Mouse (Mus musculus): ENCODE results near the gene Sema6b. TPM values are rescaled to one million over a fixed set of nuclear protein-coding genes. Genes with fewer than 3 reads are reported as not detected.

Gene Sema6b
- total RNA-seq (2023) = 0.15 TPM

DNA sequence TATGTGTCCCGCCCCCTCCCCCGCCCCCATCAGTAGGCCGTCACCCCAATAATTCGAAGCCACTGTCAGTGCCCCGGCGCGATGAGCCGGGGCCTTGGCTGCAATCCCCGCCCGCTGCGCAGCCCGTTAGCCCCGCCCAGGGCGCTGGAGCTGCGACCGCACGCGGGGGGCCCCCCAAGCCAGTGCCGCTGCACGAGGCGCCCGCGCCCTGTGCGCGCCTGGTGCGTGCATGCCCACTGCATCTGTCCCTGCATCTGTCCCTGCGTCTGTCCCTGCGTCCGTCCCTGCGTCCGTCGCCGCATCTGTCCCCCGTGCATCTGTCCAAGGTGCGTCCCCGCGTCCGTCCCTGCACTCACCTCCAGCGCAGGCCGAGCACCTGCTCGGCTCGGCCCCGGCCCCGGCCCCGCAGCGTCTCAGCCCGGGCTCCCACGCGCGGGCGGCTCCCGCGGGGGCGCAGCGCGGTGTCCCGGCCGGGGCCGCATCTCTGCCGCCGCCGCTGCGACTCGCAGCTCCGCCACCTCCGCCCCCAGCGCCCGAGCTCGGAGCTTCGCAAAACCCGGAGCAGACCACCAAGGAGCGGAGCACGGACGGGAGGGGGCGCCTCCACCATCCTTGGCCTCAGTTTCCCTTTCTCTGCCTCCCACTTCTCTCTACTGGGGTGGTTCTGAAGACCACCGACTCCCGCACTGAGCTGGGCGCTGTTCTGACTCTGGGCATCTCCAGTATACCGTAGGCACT is at the start of gene Sema6b:
Gene Sema6b, minus strand, starts transcription at position 486 of the 738 bp plus-strand sequence.

DNA sequence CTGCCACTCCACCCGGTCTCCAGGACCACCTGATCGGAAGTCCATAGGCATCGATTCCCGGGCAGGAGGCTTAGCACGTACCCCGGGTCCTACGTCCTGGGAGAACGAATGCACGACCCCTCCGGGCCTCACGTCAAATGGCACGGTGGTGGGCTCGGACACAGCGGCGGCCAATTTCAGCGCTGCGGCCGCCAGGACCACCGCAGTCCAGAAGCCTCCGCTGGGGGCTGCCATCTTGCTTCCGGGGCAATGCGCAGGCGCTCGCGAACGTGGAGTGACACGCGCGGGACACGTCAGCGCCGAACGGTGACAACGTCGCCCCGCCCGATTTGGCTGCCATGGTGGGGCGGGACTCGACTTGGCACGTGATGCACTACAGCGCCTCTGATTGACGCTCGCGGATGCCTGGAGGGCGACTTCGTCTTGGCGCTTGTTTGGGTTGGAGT is 43.5 kb upstream of the Sema6b start, which contains the start of gene Mydgf:
Gene Mydgf, minus strand, starts transcription at position 263 of the 446 bp plus-strand sequence.

DNA sequence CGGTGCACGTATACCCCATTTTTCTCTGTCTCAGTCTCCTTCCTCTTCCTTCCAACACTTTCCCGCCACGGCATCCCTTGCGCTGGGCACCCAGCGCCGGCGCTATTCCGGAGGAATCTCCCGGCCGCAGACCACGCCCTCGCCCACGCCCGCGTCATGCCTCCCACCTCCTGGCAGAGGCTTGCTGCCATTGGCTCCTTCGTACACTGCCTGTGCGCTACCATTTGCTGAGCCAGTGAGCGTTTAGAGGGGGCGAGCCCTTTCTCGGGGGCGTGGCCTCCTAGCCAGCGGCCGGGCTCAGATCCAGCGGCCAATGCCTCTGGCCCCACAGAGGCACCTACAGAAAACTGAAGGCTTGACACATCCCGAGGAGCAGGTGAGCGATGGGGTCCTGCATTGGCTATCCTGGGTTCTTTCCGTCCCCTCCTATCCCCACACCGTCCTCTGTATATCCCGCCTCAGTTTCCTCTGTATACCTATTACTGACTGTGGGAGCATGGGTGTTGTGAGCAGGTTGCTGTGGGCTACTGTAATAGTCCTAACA is 22.2 kb upstream of the Sema6b start, which contains the start of gene Tnfaip8l1:
Gene Tnfaip8l1, plus strand, starts transcription at position 247 of the 544 bp plus-strand sequence.

DNA sequence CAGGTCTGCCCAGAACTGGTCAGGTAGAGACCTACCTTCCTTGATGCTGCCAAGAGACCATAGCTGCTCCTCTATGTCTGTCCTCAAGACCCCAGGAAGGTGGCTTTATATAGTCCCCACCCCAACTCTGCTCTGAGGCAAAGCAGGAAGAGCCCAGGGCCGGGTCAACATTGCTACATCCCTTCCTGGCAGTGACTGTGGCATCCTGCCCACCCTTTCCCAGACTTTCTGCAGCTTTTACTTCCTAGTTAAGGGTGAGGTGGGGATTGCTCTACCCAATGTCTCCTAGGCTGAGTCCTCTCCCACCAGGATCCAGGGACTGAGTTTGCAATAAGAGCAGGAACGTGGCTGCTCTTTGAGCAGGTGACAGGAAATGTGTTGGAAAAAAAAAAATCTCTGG is 18.3 kb downstream of the Sema6b start, which contains the start of gene Lrg1:
Gene Lrg1, minus strand, starts transcription at position 176 of the 400 bp plus-strand sequence.

DNA sequence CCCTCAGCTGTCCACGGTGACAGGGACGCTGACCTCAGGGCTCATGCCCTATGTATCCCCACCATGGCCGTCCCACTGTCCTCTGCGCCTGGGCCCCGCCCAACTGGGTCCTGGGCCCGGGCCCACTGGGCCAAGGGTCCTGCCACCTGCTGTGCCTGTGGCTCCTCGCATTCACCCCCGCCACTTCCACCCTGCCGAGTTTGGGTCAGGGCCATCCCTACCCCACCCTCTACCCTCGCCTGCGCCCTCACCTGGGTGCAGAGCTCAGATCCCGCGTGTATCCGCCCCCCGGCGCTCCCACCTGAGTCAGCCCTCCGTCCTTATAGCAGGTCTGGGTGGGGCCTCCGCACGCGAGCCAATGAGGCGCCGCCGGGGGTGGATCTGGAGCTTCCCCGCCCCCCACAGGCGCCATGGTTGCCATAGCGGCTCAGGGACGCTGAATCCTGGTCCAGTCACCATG is 22.9 kb downstream of the Sema6b start, which contains the start of gene Plin5:
Gene Plin5, minus strand, starts transcription at position 346 of the 460 bp plus-strand sequence.

DNA sequence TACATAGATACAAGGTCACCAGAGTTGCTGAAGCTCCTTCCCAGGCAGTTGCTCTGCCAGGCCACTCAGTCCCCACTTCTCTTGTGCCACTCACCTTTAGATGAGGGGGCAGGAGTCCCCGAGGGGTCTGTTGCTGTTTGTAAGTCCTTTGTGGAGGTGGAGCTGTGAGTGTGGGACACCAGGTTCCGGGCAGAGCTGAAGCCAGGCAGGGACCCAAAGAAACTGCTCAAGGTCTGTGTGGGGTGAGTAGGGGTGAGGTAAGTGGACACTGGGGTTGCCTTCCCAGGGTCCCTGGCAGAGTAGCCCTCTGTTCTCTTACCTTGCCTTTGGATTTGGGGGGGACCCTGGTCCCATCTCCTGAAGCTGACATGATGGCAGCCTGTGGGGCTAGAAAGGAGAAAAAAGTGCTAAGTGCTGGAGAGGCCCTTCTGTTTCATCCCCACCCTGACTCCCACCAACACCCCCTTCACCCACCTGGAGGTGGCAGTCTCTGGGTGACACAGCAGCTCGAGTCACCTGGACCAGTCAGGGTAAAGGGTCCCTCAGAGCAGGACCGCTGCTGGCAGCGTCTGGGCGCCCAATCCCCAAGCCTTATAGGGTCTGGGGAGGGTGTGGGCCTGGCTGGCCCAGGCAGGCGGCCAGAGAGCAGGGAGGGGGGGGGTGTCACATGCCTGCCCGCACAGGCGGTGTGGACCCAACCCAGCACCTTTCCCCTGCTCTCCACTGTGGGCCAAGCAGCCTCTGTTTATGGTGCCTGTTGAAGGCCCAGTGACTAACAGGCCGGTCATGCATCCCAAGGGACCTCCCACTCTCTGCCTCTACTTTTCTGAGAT is 30.7 kb downstream of the Sema6b start, which contains the start of gene Plin4:
Gene Plin4, minus strand, starts transcription at position 585 of the 833 bp plus-strand sequence.

DNA sequence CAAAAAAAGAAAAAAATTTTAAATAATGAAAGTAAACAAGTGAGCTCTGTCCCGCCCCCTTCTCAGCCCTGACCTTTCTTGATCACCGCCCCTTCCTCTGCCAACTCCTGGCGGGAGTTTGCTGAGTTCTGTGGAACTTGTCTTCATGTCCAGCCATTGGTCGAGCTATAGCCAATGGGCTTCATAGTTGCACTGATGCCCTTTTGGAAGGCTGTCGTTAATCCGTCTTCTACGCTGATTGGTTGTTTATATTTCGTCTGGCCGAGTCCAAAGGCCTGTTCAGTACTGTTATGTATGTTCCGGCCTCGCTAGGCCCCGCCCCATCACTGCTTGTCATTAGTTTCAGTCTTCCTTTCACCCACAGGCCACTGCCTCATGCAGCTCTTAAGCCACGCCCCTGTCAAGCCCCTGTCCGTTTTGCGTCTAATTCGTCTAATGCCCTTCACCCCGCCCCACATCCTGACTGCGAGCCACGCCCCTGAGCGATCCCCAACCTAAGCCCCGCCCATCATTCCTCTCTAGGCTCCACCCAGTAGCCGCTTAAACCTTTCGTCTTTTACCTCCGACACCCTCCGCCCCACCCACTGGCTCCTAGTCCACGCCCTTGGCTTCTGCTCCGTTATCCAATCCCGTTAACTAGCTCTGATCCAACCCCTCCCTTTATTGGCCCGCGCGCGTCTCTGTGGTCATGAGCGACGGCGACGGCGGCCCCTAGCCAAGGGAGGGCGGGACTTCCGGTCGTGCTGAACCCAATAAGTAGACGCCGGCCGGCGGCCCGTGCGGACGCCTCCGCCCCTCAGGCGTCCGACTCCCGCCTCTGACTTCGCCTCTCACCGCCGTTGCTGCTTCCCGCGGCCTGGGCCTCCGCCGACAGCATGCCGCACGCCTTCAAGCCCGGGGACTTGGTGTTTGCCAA is 61.0 kb downstream of the Sema6b start, which contains the start of gene Hdgfl2:
Gene Hdgfl2, plus strand, starts transcription at position 755 of the 916 bp plus-strand sequence.

DNA sequence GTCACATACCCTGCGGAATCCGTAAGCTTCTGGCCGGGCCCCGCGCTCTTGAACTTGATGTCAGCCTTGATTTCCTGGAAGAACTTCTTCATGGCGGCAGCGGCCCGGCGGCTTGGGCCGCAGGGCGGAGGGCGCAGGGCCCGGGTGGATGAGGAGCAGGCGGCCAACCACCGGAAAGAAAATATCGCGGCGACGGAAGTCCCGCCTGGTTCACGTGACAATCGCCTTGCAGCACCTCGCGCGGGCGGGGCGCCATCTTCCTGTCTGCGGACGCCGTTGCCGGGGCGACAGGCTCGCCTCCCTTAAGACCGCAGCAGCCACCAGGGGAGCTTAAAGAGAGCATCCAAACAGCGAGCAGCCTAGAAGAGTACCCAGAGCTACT is 65.3 kb downstream of the Sema6b start, which contains the start of gene Ubxn6:
Gene Ubxn6, minus strand, starts transcription at position 202 of the 382 bp plus-strand sequence.

Other genes with a start within 250 kb of the Sema6b start
- 30.9 TPM for gene Zfp959, start 248.2 kb downstream of the Sema6b start, total RNA-seq (2023)
- gene Zfp119b, start 190.8 kb downstream of the Sema6b start, total RNA-seq (2023) = 6.4 TPM
- gene Ebi3, start 187.7 kb downstream of the Sema6b start, total RNA-seq (2023) = 0.77 TPM
- gene Yju2, start 181.2 kb downstream of the Sema6b start, total RNA-seq (2023) = 40.8 TPM
- 3.2 TPM for gene Shd, start 169.9 kb downstream of the Sema6b start, total RNA-seq (2023)
- not detected for gene Fsd1, start 153.8 kb downstream of the Sema6b start, total RNA-seq (2023)
- gene Stap2, start 134.8 kb downstream of the Sema6b start, total RNA-seq (2023) = 0.67 TPM
- 63.8 TPM for gene Mpnd, start 134.6 kb downstream of the Sema6b start, total RNA-seq (2023)
- 125 TPM for gene Sh3gl1, start 103.7 kb downstream of the Sema6b start, total RNA-seq (2023)
- gene Chaf1a, start 99.9 kb downstream of the Sema6b start, total RNA-seq (2023) = 1.4 TPM
- gene Ubxn6, start 65.3 kb downstream of the Sema6b start, total RNA-seq (2023) = 63.8 TPM
- 109 TPM for gene Hdgfl2, start 60.7 kb downstream of the Sema6b start, total RNA-seq (2023)
- gene Plin4, start 30.5 kb downstream of the Sema6b start, total RNA-seq (2023) = not detected
- gene Plin5, start 22.7 kb downstream of the Sema6b start, total RNA-seq (2023) = not detected
- 0.37 TPM for gene Lrg1, start 18.3 kb downstream of the Sema6b start, total RNA-seq (2023)
- 13.9 TPM for gene Tnfaip8l1, start 22.1 kb upstream of the Sema6b start, total RNA-seq (2023)
- gene Mydgf, start 43.6 kb upstream of the Sema6b start, total RNA-seq (2023) = 52.7 TPM
- gene Dpp9, start 78.6 kb upstream of the Sema6b start, total RNA-seq (2023) = 54.6 TPM
- 20.9 TPM for gene Fem1a, start 116.5 kb upstream of the Sema6b start, total RNA-seq (2023)
- gene Ticam1, start 136.4 kb upstream of the Sema6b start, total RNA-seq (2023) = 11.1 TPM
- 22.9 TPM for gene Plin3, start 152.5 kb upstream of the Sema6b start, total RNA-seq (2023)
- gene Arrdc5, start 159.9 kb upstream of the Sema6b start, total RNA-seq (2023) = not detected
- gene Uhrf1, start 163.0 kb upstream of the Sema6b start, total RNA-seq (2023) = 6.6 TPM
- 74.3 TPM for gene Kdm4b, start 185.7 kb upstream of the Sema6b start, total RNA-seq (2023)

All from CD8-positive naive resting alpha-beta T cell, adult 57 days (primary cell).